Mouse (Mus musculus) forebrain, embryonic 11.5 days (tissue): ENCODE data around the gene Dhps. TPM values are rescaled to one million over a fixed set of nuclear protein-coding genes. Genes with fewer than 3 reads are reported as not detected.
A peak's percentile ranks its signal among the peaks of the same experiment; 100 is the strongest.
"Not testable (repeated sequence)": the region's sequence is repeated elsewhere in the genome, so short reads cannot be mapped to it uniquely, and the experiment has no call there.

Experiments
- ATAC-seq: fragments of 200-750 bp; cut with Nextera tagmentation; replicated peaks from 2 replicates; pipeline ENCODE4 v1.8.0; 2017; ENCODE audit warnings: moderate TSS enrichment; ENCODE audit not compliant: low FRiP score
- DNase-seq: peaks from one replicate; pipeline ENCODE4 v3.0.0-alpha.2; 2017; ENCODE audit warnings: low spot score
- H3K27ac ChIP-seq: fragments of 300-500 bp; sonication (generic); 2 replicates; pipeline ENCODE4 v1.5.1; 2014; ENCODE audit warnings: low read depth, low read length
- H3K27me3 ChIP-seq: fragments of 300-500 bp; sonication (generic); 2 replicates; pipeline ENCODE4 v1.6.1; 2014; ENCODE audit warnings: mild to moderate bottlenecking, low read length, mixed read lengths; ENCODE audit not compliant: control insufficient read depth, insufficient read depth
- H3K36me3 ChIP-seq: fragments of 300-500 bp; sonication (generic); 2 replicates; pipeline ENCODE4 v1.6.1; 2014; ENCODE audit warnings: mild to moderate bottlenecking, low read length, moderate library complexity, mixed read lengths; ENCODE audit not compliant: control insufficient read depth, insufficient read depth
- H3K4me1 ChIP-seq: fragments of 300-500 bp; sonication (generic); replicated peaks from 2 replicates; pipeline ENCODE4 v1.6.1; 2014; ENCODE audit warnings: low read length, mixed read lengths; ENCODE audit not compliant: control insufficient read depth, insufficient read depth
- H3K4me2 ChIP-seq: fragments of 300-500 bp; sonication (generic); 2 replicates; pipeline ENCODE4 v1.6.1; 2014; ENCODE audit warnings: low read depth, mild to moderate bottlenecking, low read length, moderate library complexity, mixed read lengths; ENCODE audit not compliant: severe bottlenecking
- H3K4me3 ChIP-seq: fragments of 300-500 bp; sonication (generic); 2 replicates; pipeline ENCODE4 v1.5.1; 2014; ENCODE audit warnings: low read depth, low read length
- H3K9ac ChIP-seq: fragments of 300-500 bp; sonication (generic); 2 replicates; pipeline ENCODE4 v1.6.1; 2014; ENCODE audit warnings: low read length
- H3K9me3 ChIP-seq: fragments of 300-500 bp; sonication (generic); 2 replicates; pipeline ENCODE4 v1.6.1; 2016; ENCODE audit warnings: low read length, mixed read lengths; ENCODE audit not compliant: control insufficient read depth
- WGBS: fragments of 180-500 bp; shearing (Covaris S2); extraction: QIAGEN DNeasy Blood & Tissue Kit; methylation state at CpG from one replicate; pipeline ENCODE4 v1.1.7; 2014; 5-methylcytosine and 5-hydroxymethylcytosine counted together
- microRNA-seq: library from miRNA; unstranded; fragments of <30 nt; microRNA quantifications from one replicate; pipeline ENCODE4, GENCODE M21; 2016; ENCODE audit not compliant: insufficient number of aligned reads
- polyA plus RNA-seq: library from polyadenylated mRNA; unstranded; fragments of >200 nt; fragmentation: Nextera tagmentation; extraction: Ambion mirVana; gene quantifications from 2 replicates; pipeline ENCODE4 v1.2.1, GENCODE M21; 2014

Gene Dhps
- polyA plus RNA-seq, 1 experiment from 2014 or later, result 63.5 TPM

DNA sequence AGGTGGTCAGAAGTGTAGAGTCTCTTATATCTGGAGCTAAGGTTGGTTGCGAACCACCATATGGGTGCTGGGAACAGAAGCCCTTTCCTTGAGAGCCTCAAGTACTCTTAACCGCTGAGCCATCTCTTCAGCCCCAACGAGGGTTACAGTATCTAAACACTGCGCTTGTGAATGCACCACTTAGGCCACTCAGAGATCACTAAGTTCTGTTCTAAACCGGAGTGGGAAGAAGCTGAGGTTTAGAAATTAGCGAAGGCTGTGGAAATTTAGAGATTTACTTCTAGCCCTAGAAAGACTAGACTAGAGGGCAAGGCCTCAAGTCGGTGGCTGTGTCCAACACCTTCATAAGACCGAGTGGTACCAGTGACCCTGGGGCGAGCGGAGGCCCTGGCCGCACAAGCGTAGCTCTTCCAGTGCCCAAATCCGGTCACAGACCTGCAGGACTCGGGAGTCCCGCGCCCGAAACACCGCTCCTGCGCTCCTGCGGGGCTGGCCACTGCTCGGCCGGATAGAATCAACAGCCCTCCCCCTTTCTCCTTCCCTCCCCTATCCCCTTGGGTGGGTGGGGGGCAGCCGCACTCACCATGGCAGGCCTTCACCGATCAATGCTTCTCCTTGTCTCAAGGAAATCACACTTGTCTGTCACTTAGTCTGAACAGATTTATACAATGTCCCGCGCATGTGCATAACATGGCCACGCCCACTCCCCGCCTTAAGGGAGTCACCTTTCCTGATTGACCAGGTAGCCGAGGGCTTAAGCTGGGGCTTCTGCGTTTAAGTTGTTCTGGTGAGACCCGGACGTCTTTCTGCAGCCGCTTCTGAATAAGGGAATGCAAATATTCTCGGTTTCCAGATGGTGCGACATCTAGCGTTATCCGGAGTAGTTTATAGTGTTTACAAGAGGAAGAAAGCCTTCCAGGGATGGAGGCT is 47.8 kb downstream of the Dhps start:
- ATAC-seq (peak; percentile 74), DNase-seq (peak; percentile 84)
- H3K9me3 ChIP-seq, result no peaks in the 10 kb centered on the region
- H3K4me3 ChIP-seq, result peak overlapping the region; percentile 53
- 0 out of 2 replicates have a peak overlapping the region, but pooled peaks have one; percentile 18 for H3K27ac ChIP-seq
- H3K36me3 ChIP-seq, result no peaks in the 10 kb centered on the region
- WGBS, result 7% methylated on average over 37 of the region's 37 CpGs
- H3K9ac ChIP-seq, result peak overlapping the region; percentile 69
- peak overlapping the region; percentile 83 for H3K4me2 ChIP-seq
- peaks cover 3% of the 10 kb centered on the region; the same call in 1 of the 2 replicates for H3K4me1 ChIP-seq
- H3K27me3 ChIP-seq, result no peaks in the 10 kb centered on the region

DNA sequence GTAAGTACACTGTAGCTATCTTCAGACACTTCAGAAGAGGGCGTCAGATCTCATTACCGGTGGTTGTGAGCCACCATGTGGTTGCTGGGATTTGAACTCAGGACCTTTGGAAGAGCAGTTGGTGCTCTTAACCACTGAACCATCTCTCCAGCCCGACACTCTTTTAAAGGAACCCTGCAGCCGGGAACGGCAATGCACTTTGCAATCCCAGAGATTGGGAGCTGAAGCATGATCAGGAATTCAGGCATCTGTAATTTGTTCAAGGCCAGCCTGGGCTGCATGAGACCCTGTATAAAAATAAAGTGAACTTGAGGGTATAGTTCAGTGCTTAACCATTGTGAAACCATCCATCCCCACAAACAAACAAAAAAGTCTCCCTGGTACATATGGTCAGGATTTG is 48.7 kb downstream of the Dhps start:
- H3K36me3 ChIP-seq, result not testable (repeated sequence)

DNA sequence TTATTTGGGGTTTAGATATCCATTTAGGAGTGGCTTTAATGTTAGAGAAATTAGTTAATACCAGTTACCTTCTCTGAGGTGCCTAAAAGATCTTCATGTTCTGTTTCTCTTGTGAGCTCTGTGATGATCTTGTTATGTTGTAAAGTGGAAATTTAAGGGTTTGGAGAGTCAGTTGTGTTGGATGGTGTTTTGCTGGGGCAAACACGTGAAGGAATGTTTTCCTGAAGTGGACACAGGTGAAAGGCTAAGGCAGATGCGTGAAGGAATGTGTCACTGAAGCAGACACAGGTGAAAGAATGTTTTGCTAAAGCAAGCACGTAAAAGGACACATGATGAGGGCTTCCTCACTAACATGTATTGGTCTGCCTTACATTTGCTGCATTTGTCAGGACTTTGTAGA is 51.4 kb downstream of the Dhps start, which contains the start of gene Zfp791:
Zfp791 (minus strand) TSS at position 101 of the 400 bp plus-strand sequence.
- H3K9ac ChIP-seq, result no peak within 1 kb of the TSS
- no peak within 1 kb of the TSS for H3K27ac ChIP-seq
- peaks cover 3% of the 10 kb centered on the region; the same call in 1 of the 2 replicates for H3K4me1 ChIP-seq
- H3K4me2 ChIP-seq, result no peak within 1 kb of the TSS
- no peaks in the 10 kb centered on the region for H3K36me3 ChIP-seq
- H3K9me3 ChIP-seq, result no peaks in the 10 kb centered on the region
- DNase-seq, result no peak
- no peaks in the 10 kb centered on the region for H3K27me3 ChIP-seq
- ATAC-seq, result no peak
- H3K4me3 ChIP-seq, result no peak within 1 kb of the TSS
- 81% methylated on average over 3 of the region's 3 CpGs for WGBS

More for the DNA sequence above, 48.7 kb downstream of the Dhps start:
- not testable (repeated sequence) for ATAC-seq, H3K9ac ChIP-seq, H3K4me2 ChIP-seq, H3K27me3 ChIP-seq, H3K9me3 ChIP-seq, H3K4me1 ChIP-seq, H3K27ac ChIP-seq, H3K4me3 ChIP-seq, DNase-seq
- 75% methylated on average over 5 of the region's 5 CpGs for WGBS

DNA sequence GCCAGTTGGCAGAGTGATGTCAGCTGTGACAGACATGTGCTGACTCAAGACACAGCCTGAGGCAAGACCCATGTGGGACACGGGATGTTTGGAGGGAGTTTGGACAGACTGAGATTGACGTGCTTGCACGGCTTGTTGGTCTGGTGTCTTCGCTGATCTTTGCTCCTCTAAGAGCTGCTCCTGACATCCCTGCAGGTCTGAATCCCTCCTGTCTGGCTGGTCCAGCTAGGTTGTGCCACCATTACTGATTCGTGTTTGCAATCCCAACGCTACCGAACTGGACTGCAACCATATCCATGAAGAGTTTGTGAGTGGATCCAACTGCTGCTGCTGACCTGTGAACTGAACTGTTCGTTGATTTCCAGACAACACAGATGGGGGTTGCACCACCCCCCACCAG is 52.1 kb downstream of the Dhps start:
- Histone ChIP-seq H3K36me3 (no peaks in the 10 kb centered on the region), H3K4me2 (no peak overlapping the region), H3K9me3 (no peaks in the 10 kb centered on the region), H3K9ac (no peak overlapping the region), H3K4me1 (peaks cover 3% of the 10 kb centered on the region; the same call in 1 of the 2 replicates), H3K27me3 (no peaks in the 10 kb centered on the region), H3K27ac (no peak overlapping the region), H3K4me3 (no peak overlapping the region)
- DNase-seq (no peak), ATAC-seq (no peak)
- 94% methylated on average over 8 of the region's 8 CpGs for WGBS

Small RNAs within 50 kb of the gene (microRNA-seq; reads per million reads assigned to microRNA genes)
- gene Gm23388, result 10.9 reads per million, percentile 5 among the genes with 10 or more reads in this experiment
- 4.2 reads per million for gene Mir7070

Other genes starting within 250 kb of the Dhps start
- 5.5 and 6.4 TPM in 2 replicates for gene Dand5, start 248.9 kb upstream of the Dhps start, polyA plus RNA-seq
- 41.0 and 44.3 TPM in 2 replicates for gene Gadd45gip1, start 240.2 kb upstream of the Dhps start, polyA plus RNA-seq
- gene Rad23a, start 231.1 kb upstream of the Dhps start, polyA plus RNA-seq, result 102 and 110 TPM in 2 replicates
- gene Calr, start 224.8 kb upstream of the Dhps start, polyA plus RNA-seq, result 722 and 731 TPM in 2 replicates
- 112 and 120 TPM in 2 replicates for gene Farsa, start 214.8 kb upstream of the Dhps start, polyA plus RNA-seq
- 86.2 and 87.8 TPM in 2 replicates for gene Syce2, start 199.6 kb upstream of the Dhps start, polyA plus RNA-seq
- 37.8 and 39.6 TPM in 2 replicates for gene Gcdh, start 177.8 kb upstream of the Dhps start, polyA plus RNA-seq
- 14.2 and 17.5 TPM in 2 replicates for gene Klf1, start 169.8 kb upstream of the Dhps start, polyA plus RNA-seq
- gene Dnase2a, start 163.2 kb upstream of the Dhps start, polyA plus RNA-seq, result 7.2 and 9.5 TPM in 2 replicates
- 14.2 and 15.9 TPM in 2 replicates for gene Mast1, start 134.4 kb upstream of the Dhps start, polyA plus RNA-seq
- gene Rtbdn, start 124.8 kb upstream of the Dhps start, polyA plus RNA-seq, result 0.19 and 0.36 TPM in 2 replicates
- gene Gm49661, start 102.3 kb upstream of the Dhps start, polyA plus RNA-seq, result not detected in 2 replicates
- gene Prdx2, start 102.2 kb upstream of the Dhps start, polyA plus RNA-seq, result 1,226 and 1,312 TPM in 2 replicates
- gene Rnaseh2a, start 102.0 kb upstream of the Dhps start, polyA plus RNA-seq, result 128 and 147 TPM in 2 replicates
- 5.2 and 5.8 TPM in 2 replicates for gene Junb, start 93.0 kb upstream of the Dhps start, polyA plus RNA-seq
- gene Hook2, start 81.2 kb upstream of the Dhps start, polyA plus RNA-seq, result 14.8 and 15.5 TPM in 2 replicates
- not detected in 2 replicates for gene Best2, start 57.2 kb upstream of the Dhps start, polyA plus RNA-seq
- gene Asna1, start 46.5 kb upstream of the Dhps start, polyA plus RNA-seq, result 118 and 127 TPM in 2 replicates
- gene Trir, start 44.9 kb upstream of the Dhps start, polyA plus RNA-seq, result 170 and 172 TPM in 2 replicates
- gene Tnpo2, start 34.8 kb upstream of the Dhps start, polyA plus RNA-seq, result 19.9 and 27.2 TPM in 2 replicates
- gene Fbxw9, start 11.7 kb upstream of the Dhps start, polyA plus RNA-seq, result 23.8 and 33.8 TPM in 2 replicates
- not detected in 2 replicates for gene Gm5741, start 3.8 kb upstream of the Dhps start, polyA plus RNA-seq
- 123 and 125 TPM in 2 replicates for gene Wdr83os, start 9.0 kb downstream of the Dhps start, polyA plus RNA-seq
- 47.3 and 57.4 TPM in 2 replicates for gene Wdr83, start 9.5 kb downstream of the Dhps start, polyA plus RNA-seq
- 20.9 and 21.0 TPM in 2 replicates for gene Man2b1, start 11.5 kb downstream of the Dhps start, polyA plus RNA-seq
- gene Zfp791, start 51.3 kb downstream of the Dhps start, polyA plus RNA-seq, result 1.1 and 1.3 TPM in 2 replicates
- gene Cks1brt, start 80.2 kb downstream of the Dhps start, polyA plus RNA-seq, result not detected in 2 replicates
- not detected in 2 replicates for gene Olfr371, start 154.2 kb downstream of the Dhps start, polyA plus RNA-seq
- gene Orc6, start 227.9 kb downstream of the Dhps start, polyA plus RNA-seq, result 145 and 159 TPM in 2 replicates
- gene Vps35, start 228.0 kb downstream of the Dhps start, polyA plus RNA-seq, result 163 and 166 TPM in 2 replicates